Mouse (Mus musculus) cortical plate, adult 2 months (tissue): ENCODE measurements around the gene Rpusd4.

Source experiments
- CTCF ChIP-seq: fragments of 200-500 bp; IDR thresholded peaks from 2 replicates; pipeline ENCODE4 v1.5.1; 2011; ENCODE audit warnings: mild to moderate bottlenecking, control low read depth, low read length; ENCODE audit not compliant: insufficient read depth; ENCODE audit errors: extremely low read depth
- POLR2A ChIP-seq: fragments of 200-500 bp; IDR thresholded peaks from 2 replicates; pipeline ENCODE4 v1.6.1; 2011; ENCODE audit warnings: mild to moderate bottlenecking, low read length, control low read depth; ENCODE audit not compliant: insufficient read depth; ENCODE audit errors: extremely low read depth

GRCm38 (mm10) chr9:35293465-35293864 is 25.8 kb downstream of the Rpusd4 start:
- TF ChIP-seq CTCF (no peak), POLR2A (no peak)
